Mouse (Mus musculus) spleen, adult 2 months (tissue): ENCODE data around the gene Yars. TPM values are rescaled to one million over a fixed set of nuclear protein-coding genes. Genes with fewer than 3 reads are reported as not detected.

Source experiments
- DNase-seq, 2 experiments: peaks; one replicate each; pipeline versions ENCODE4 v3.0.0 to v3.0.0-alpha.2; 2012 to 2021; ENCODE audit warnings: low spot score in 2 of 2, low read depth in 1 of 2
- H3K27ac ChIP-seq: fragments of 200-500 bp; 2 replicates; pipeline ENCODE4 v1.5.1; 2012; ENCODE audit warnings: low read length, inconsistent platforms; ENCODE audit not compliant: insufficient read depth
- H3K27me3 ChIP-seq: fragments of 200-500 bp; 2 replicates; pipeline ENCODE4 v1.6.1; 2012; ENCODE audit warnings: mild to moderate bottlenecking, moderate library complexity, low read length, inconsistent platforms; ENCODE audit not compliant: control insufficient read depth, insufficient read depth
- H3K36me3 ChIP-seq: fragments of 200-500 bp; 2 replicates; pipeline ENCODE4 v1.6.1; 2012; ENCODE audit warnings: mild to moderate bottlenecking, low read length, inconsistent platforms; ENCODE audit not compliant: control insufficient read depth, insufficient read depth
- H3K4me1 ChIP-seq: fragments of 200-500 bp; 2 replicates; pipeline ENCODE4 v1.6.1; 2011; ENCODE audit warnings: inconsistent platforms; ENCODE audit not compliant: control insufficient read depth, insufficient read depth, insufficient read length
- H3K4me3 ChIP-seq: fragments of 200-500 bp; 2 replicates; pipeline ENCODE4 v1.5.1; 2011; ENCODE audit warnings: mild to moderate bottlenecking, inconsistent platforms; ENCODE audit not compliant: insufficient read depth, insufficient read length; ENCODE audit errors: extremely low read depth
- CTCF ChIP-seq: fragments of 200-500 bp; IDR thresholded peaks from 2 replicates; pipeline ENCODE4 v1.5.1; 2011; ENCODE audit warnings: mild to moderate bottlenecking, inconsistent platforms; ENCODE audit not compliant: insufficient read depth, insufficient read length, insufficient replicate concordance; ENCODE audit errors: extremely low read depth
- POLR2A ChIP-seq: fragments of 200-500 bp; IDR thresholded peaks from 2 replicates; pipeline ENCODE4 v1.6.1; 2011; ENCODE audit warnings: low read depth, low read length, inconsistent platforms
- WGBS: fragments of 180-500 bp; shearing (Covaris S2); methylation state at CpG from one replicate; pipeline ENCODE4 v1.1.7; 2018; 5-methylcytosine and 5-hydroxymethylcytosine counted together
- polyA plus RNA-seq: library from polyadenylated mRNA; depleted of rRNA; stranded (reverse); fragments of >200 nt; gene quantifications from 2 replicates; pipeline ENCODE4 v1.2.3, GENCODE M21; 2012

The Yars gene
- polyA plus RNA-seq, 1 experiment, result 8.6 TPM

DNA sequence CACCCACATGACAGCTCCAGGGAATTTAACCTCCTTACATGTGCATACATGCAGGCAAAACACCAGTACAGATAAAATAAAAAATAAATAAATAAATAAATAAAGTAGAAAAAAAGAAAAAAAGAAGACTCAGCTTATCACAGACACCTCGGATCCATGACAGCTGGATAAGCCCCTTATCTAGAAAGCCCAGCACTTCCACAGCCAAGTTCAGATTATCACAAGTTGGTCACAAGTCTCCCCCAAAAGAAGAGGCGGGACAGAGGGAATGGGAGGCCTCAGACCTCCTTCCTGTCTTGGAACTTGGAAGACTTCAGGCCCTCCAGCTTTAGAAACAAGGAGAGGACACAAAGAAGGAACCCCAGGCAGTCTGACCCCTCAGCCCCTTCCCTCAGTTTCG is 45.6 kb downstream of the Yars start:
- no peaks in the 10 kb centered on the region for H3K36me3 ChIP-seq
- no peak overlapping the region for H3K27ac ChIP-seq
- H3K27me3 ChIP-seq, result 0 out of 2 replicates have a peak, but pooled peaks cover 1% of the 10 kb centered on the region
- TF ChIP-seq CTCF, result no peak
- no peak for TF ChIP-seq POLR2A
- H3K4me3 ChIP-seq, result no peak overlapping the region
- 89% methylated on average over 3 of the region's 3 CpGs for WGBS
- H3K4me1 ChIP-seq, result peaks cover 2% of the 10 kb centered on the region; the same call in 1 of the 2 replicates
- no peak for DNase-seq

DNA sequence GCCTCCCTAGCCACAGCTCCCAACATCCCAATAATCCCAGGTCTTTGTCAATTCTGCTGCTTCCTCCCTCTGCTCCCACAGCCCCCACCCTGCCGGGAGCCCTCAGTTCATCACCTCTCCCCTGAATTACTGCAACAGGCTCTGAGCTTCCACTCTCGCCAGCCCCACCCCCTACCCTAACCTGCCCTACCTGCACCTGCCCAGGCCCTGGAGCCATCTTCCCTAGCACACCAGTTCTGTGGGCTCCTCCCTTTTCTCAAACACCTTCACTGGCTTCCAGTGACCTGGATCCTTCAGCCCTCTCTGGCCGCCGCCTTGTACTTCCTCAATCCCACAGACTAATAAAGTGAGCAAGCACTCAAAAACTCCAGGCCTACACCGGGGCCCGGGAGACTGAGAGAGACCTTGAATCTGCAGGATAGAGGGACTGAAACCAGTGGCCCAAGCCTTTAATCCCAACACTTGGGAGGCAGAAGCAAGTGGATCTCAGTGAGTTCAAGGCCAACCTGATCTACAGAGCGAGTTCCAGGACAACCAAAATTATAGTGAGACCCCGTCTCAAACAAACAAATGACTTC is 46.8 kb downstream of the Yars start:
- Histone ChIP-seq H3K36me3 (no peaks in the 10 kb centered on the region), H3K4me1 (peaks cover 2% of the 10 kb centered on the region; the same call in 1 of the 2 replicates), H3K27me3 (0 out of 2 replicates have a peak, but pooled peaks cover 1% of the 10 kb centered on the region), H3K4me3 (no peak overlapping the region), H3K27ac (no peak overlapping the region)
- DNase-seq, result no peak
- no peak for TF ChIP-seq CTCF
- no peak for TF ChIP-seq POLR2A
- WGBS, result 77% methylated on average over 8 of the region's 8 CpGs

DNA sequence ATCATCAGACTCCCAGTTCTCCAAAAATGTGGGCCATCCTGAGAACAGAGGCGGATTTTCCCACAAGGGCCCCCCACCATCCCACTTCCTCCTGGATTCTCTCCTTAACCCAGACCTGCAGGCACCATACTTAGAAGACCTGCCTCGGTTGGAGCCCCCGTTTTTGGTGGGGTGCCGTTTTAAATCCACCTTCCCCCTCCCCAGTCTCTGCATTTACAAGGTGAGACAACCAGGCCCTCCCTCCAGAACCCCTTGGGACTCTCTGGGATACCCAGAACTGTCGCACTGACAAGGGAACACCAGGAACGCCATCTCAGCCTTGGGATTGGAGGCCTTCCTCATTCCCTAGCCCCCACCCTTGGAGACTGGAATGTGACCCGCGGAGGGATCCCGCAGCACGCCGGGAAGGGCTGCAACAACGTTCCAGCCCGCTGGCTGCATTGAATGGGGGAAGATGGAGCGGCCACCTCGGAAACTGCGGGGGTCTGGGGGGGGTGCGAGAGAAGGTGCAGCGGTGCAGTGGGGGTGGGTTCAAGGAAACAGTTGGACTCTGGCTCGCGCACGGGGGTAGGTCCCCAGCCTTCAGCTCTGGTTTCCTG is 48.4 kb downstream of the Yars start:
- Histone ChIP-seq H3K27ac (no peak overlapping the region), H3K27me3 (0 out of 2 replicates have a peak, but pooled peaks cover 1% of the 10 kb centered on the region), H3K36me3 (no peaks in the 10 kb centered on the region), H3K4me1 (peaks cover 2% of the 10 kb centered on the region; the same call in 1 of the 2 replicates), H3K4me3 (no peak overlapping the region)
- TF ChIP-seq CTCF, result no peak
- no peak for TF ChIP-seq POLR2A
- DNase-seq, result no peak
- 74% methylated on average over 21 of the region's 21 CpGs for WGBS

DNA sequence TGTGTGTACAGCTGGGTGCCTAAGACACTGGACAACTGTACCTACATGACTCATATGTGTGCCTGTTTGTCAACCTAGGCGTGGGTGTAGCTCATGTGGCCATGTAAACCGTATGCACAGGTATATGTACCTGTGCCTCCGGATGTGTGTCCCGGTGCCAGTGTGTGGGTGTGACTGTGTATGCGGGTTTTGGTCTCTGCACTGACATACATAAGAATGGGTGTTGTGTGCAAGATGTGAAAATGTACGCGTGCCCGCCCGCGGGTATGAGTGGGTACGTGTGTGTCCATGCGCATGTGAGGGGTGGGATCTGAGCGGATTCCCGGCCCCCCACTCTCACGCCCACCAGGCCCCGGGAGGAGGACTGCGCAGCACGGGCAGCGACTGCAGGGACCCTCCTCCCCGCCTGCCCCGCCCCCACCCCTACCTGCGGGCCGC is 49.0 kb downstream of the Yars start:
- Histone ChIP-seq H3K27ac (no peak overlapping the region), H3K36me3 (no peaks in the 10 kb centered on the region), H3K4me1 (peaks cover 2% of the 10 kb centered on the region; the same call in 1 of the 2 replicates), H3K27me3 (0 out of 2 replicates have a peak, but pooled peaks cover 1% of the 10 kb centered on the region), H3K4me3 (no peak overlapping the region; the same call in 1 of the 2 replicates)
- TF ChIP-seq POLR2A (no peak), CTCF (no peak)
- no peak for DNase-seq
- 15% methylated on average over 23 of the region's 23 CpGs for WGBS

DNA sequence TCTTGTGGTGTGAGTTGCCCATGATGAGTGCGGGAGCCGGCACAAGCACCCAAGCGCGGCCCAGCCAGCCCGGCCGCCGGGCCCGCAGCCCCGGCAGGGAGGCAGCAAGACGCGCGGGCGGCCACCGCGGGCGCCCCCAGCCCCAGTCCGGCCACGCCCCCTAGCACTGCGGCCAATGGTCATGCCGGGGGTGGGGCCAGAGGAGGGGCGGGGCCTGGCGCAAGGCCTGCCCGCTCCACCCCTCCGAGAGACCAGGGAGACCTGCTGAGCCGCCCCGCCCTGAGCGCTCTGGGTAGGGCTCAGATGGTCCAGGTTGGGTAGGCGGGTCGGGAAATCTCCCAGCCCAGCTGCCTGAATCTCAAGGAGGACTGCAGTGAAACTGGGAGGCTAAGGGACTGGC is 49.5 kb downstream of the Yars start:
- 0 out of 2 replicates have a peak, but pooled peaks cover 1% of the 10 kb centered on the region for H3K27me3 ChIP-seq
- peaks cover 2% of the 10 kb centered on the region; the same call in 1 of the 2 replicates for H3K4me1 ChIP-seq
- DNase-seq, result peak in 1 of 2 experiments; percentile 21
- H3K27ac ChIP-seq, result no peak overlapping the region
- under 1% methylated on average over 23 of the region's 29 CpGs for WGBS
- TF ChIP-seq CTCF (no peak), POLR2A (no peak)
- H3K4me3 ChIP-seq, result peak overlapping the region; percentile 15; the same call in 1 of the 2 replicates
- H3K36me3 ChIP-seq, result no peaks in the 10 kb centered on the region

DNA sequence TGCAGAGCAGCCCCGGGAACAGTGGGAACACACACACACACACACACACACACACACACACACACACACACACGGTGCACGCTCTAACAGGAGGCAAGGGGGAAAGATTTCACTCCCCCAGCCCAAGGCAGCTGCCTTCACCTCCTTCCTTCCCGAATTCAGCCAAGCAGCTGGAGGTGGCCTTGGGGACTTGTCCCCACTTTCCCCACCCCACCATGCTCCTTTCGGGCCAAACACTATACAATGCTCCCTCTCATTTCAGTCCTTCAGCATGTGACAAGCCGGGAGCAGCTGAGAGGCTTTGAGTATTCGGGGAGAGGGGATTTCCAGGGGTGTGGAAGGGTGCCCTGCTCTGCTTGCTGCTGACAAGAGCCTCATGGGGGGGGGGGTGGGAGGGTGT is 52.3 kb downstream of the Yars start:
- Histone ChIP-seq H3K4me1 (no peaks in the 10 kb centered on the region; the same call in 1 of the 2 replicates), H3K27ac (no peak overlapping the region), H3K4me3 (no peak overlapping the region), H3K36me3 (no peaks in the 10 kb centered on the region), H3K27me3 (peaks cover 1% of the 10 kb centered on the region; the same call in 1 of the 2 replicates)
- TF ChIP-seq POLR2A, result no peak
- no peak for TF ChIP-seq CTCF
- DNase-seq, result no peak
- 56% methylated on average over 6 of the region's 7 CpGs for WGBS
